In genomic region chr3:90585595-90585994, GRCm38 (mm10) we compare ENCODE assay signal across 8 mouse cellular contexts. TPM values are rescaled to one million over a fixed set of nuclear protein-coding genes. Genes with fewer than 3 reads are reported as not detected.
A peak's percentile ranks its signal among the peaks of the same experiment; 100 is the strongest.
DNase-seq lines count a peak whose midpoint lies in the region; ATAC-seq and TF ChIP-seq lines count a peak whose summit lies in the region.

No protein-coding gene starts in this region.

- no peaks in the 10 kb centered on the region for H3K27me3 ChIP-seq in lung, embryonic 16.5 days (ENCODE audit: control insufficient read depth, insufficient read depth, low read depth, low read length)

- ATAC-seq in lung, embryonic 16.5 days (ENCODE audit: low read depth) = peak; percentile 29; the same call in 1 of the 2 replicates

- peak; percentile 31; the same call in 1 of the 2 replicates for TF ChIP-seq CTCF in embryonic fibroblast, embryonic 13.5 days (IDR thresholded peaks at IDR 0.05; ENCODE audit: borderline replicate concordance, insufficient read depth, low read length)
- peak; percentile 93 for TF ChIP-seq CTCF in layer of hippocampus, adult 2 months (conservative IDR thresholded peaks at IDR 0.05)

- peak overlapping the region; percentile 99 for H3K27ac ChIP-seq in embryonic fibroblast, embryonic 13.5 days (ENCODE audit: insufficient read depth, low read length)
- H3K27ac ChIP-seq in layer of hippocampus, adult 2 months = no peak overlapping the region
- no peak overlapping the region; the same call in 1 of the 2 replicates for H3K27ac ChIP-seq in lung, embryonic 16.5 days (ENCODE audit: low read length)

- WGBS in lung, embryonic 16.5 days = 30% methylated on average over 5 of the region's 5 CpGs

- H3K4me3 ChIP-seq in embryonic fibroblast, embryonic 13.5 days (ENCODE audit: insufficient read depth, low read length) = no peak overlapping the region
- H3K4me3 ChIP-seq in layer of hippocampus, adult 2 months = no peak overlapping the region
- no peak overlapping the region for H3K4me3 ChIP-seq in lung, embryonic 16.5 days (ENCODE audit: low read length)

- intact Hi-C loops in heart, postnatal 25 days (cut with DNase I) = loop anchor here (1.0 to 5.0 kb wide), 4 partner anchors 30 to 68 kb away; no protein-coding TSS in a partner anchor

- no peak overlapping the region for H3K9ac ChIP-seq in lung, embryonic 16.5 days (ENCODE audit: low read length)

- H3K36me3 ChIP-seq in lung, embryonic 16.5 days (ENCODE audit: control insufficient read depth, insufficient read depth, low read length) = no peaks in the 10 kb centered on the region

- no peak overlapping the region for H3K4me2 ChIP-seq in lung, embryonic 16.5 days (ENCODE audit: low read depth, low read length)

- H3K4me1 ChIP-seq in embryonic fibroblast, embryonic 13.5 days (ENCODE audit: control insufficient read depth, insufficient read depth, low read length) = peaks cover 24% of the 10 kb centered on the region
- peaks cover 5% of the 10 kb centered on the region; the same call in 1 of the 2 replicates for H3K4me1 ChIP-seq in lung, embryonic 16.5 days (replicated peaks; ENCODE audit: control insufficient read depth, insufficient read depth, low read length)

- TF ChIP-seq POLR2A in embryonic fibroblast, embryonic 13.5 days (IDR thresholded peaks at IDR 0.05; ENCODE audit: low read depth, low read length) = no peak

- H3K9me3 ChIP-seq in lung, embryonic 16.5 days (ENCODE audit: control insufficient read depth, low read length) = no peaks in the 10 kb centered on the region

- peak; percentile 80 for DNase-seq in CD4-positive helper T cell, adult 2 months (ENCODE audit: low read depth, low spot score)
- peak; percentile 59 for DNase-seq in adrenal gland, adult 8-10 months
- DNase-seq in heart, postnatal 25 days (ENCODE audit: low spot score) = peak; percentile 53
- peak; percentile 76 to 82 for DNase-seq in layer of hippocampus, adult 2 months (ENCODE audit: low spot score in 2 of 2)
- DNase-seq in ovary, postnatal 36 days (ENCODE audit: low spot score) = peak; percentile 41
- peak; percentile 31 to 74 for DNase-seq in thymus, postnatal 10 days (ENCODE audit: low spot score in 2 of 2)

RNA-seq across cellular contexts. Expression of gene S100a2, which starts 4.5 kb away (rescaled TPM):
- total RNA-seq in adrenal gland, adult 8-10 months (2022) = not detected
- polyA plus RNA-seq in embryonic fibroblast, embryonic 13.5 days (2011; ENCODE audit: insufficient read length, low read depth, missing spikeins) = not detected in 2 replicates
- total RNA-seq in heart, postnatal 25 days (2021) = not detected
- not detected for total RNA-seq in layer of hippocampus, adult 2 months (2021)
- not detected in 2 replicates for polyA plus RNA-seq in lung, embryonic 16.5 days (2015; fragmentation: Nextera tagmentation; extraction: Ambion mirVana)

RNA-seq across cellular contexts. Expression of gene Gm42674, which starts 16.1 kb away (rescaled TPM):
- total RNA-seq in adrenal gland, adult 8-10 months (2022) = not detected
- polyA plus RNA-seq in embryonic fibroblast, embryonic 13.5 days (2011; ENCODE audit: insufficient read length, low read depth, missing spikeins) = 3.5 TPM in 1 of 2 replicates, not detected in the other
- total RNA-seq in heart, postnatal 25 days (2021) = not detected
- total RNA-seq in layer of hippocampus, adult 2 months (2021) = not detected
- polyA plus RNA-seq in lung, embryonic 16.5 days (2015; fragmentation: Nextera tagmentation; extraction: Ambion mirVana) = not detected in 2 replicates

RNA-seq across cellular contexts. Expression of gene S100a4, which starts 18.0 kb away (rescaled TPM):
- 10 to 100 TPM in 2 of 4 experiments, 1 to 10 TPM in 2; 7.5 to 22.9 (median 12.5) TPM for total RNA-seq in adrenal gland, adult 8-10 months (2022)
- 454 and 1,115 TPM in 2 replicates for polyA plus RNA-seq in embryonic fibroblast, embryonic 13.5 days (2011; ENCODE audit: insufficient read length, low read depth, missing spikeins)
- total RNA-seq in heart, postnatal 25 days (2021) = 10 to 100 TPM in 1 of 2 experiments, 1 to 10 TPM in 1; 8.0 to 11.2 TPM
- 1 to 10 TPM; 3.4 to 5.7 TPM for total RNA-seq in layer of hippocampus, adult 2 months (2021)
- 12.1 and 12.8 TPM in 2 replicates for polyA plus RNA-seq in lung, embryonic 16.5 days (2015; fragmentation: Nextera tagmentation; extraction: Ambion mirVana)

RNA-seq across cellular contexts. Expression of gene S100a5, which starts 22.7 kb away (rescaled TPM):
- total RNA-seq in adrenal gland, adult 8-10 months (2022) = not detected
- not detected in 2 replicates for polyA plus RNA-seq in embryonic fibroblast, embryonic 13.5 days (2011; ENCODE audit: insufficient read length, low read depth, missing spikeins)
- not detected for total RNA-seq in heart, postnatal 25 days (2021)
- not detected for total RNA-seq in layer of hippocampus, adult 2 months (2021)
- not detected in 2 replicates for polyA plus RNA-seq in lung, embryonic 16.5 days (2015; fragmentation: Nextera tagmentation; extraction: Ambion mirVana)

RNA-seq across cellular contexts. Expression of gene S100a3, which starts 25.2 kb away (rescaled TPM):
- total RNA-seq in adrenal gland, adult 8-10 months (2022) = not detected
- 1.7 TPM in 1 of 2 replicates, not detected in the other for polyA plus RNA-seq in embryonic fibroblast, embryonic 13.5 days (2011; ENCODE audit: insufficient read length, low read depth, missing spikeins)
- total RNA-seq in heart, postnatal 25 days (2021) = not detected
- total RNA-seq in layer of hippocampus, adult 2 months (2021) = under 1 TPM; 0.64 to 0.79 TPM
- 0.25 and 1.1 TPM in 2 replicates for polyA plus RNA-seq in lung, embryonic 16.5 days (2015; fragmentation: Nextera tagmentation; extraction: Ambion mirVana)
